Comparison of ENCODE assay signal across 21 mouse cellular contexts in genomic region chr9:91456843-91457242, GRCm38 (mm10).
A peak's percentile ranks its signal among the peaks of the same experiment; 100 is the strongest.
DNase-seq lines count a peak whose midpoint lies in the region; ATAC-seq lines count a peak whose summit lies in the region.
"Had no signal": no experiment of that assay in that cellular context is flagged by ENCODE, and none has a peak within 500 bp of the region (broad histone marks: within the 10 kb centered on the region; RNA-seq: fewer than 3 reads in every experiment).

No protein-coding gene starts in this region.

- H3K36me3 ChIP-seq in hindbrain, embryonic 14.5 days (replicated peaks; ENCODE audit: control insufficient read depth, insufficient read depth): no peaks in the 10 kb centered on the region
- no peaks in the 10 kb centered on the region for H3K36me3 ChIP-seq in hindbrain, embryonic 12.5 days
- H3K36me3 ChIP-seq in forebrain, embryonic 14.5 days (ENCODE audit: control insufficient read depth, insufficient read depth, low read length): no peaks in the 10 kb centered on the region
- H3K36me3 ChIP-seq: embryonic facial prominence, embryonic 12.5 days; G1E; heart, embryonic 13.5 days; hindbrain, embryonic 13.5 days had no signal

- H3K4me1 ChIP-seq in hindbrain, embryonic 14.5 days (replicated peaks; ENCODE audit: control insufficient read depth, insufficient read depth, low read length): no peaks in the 10 kb centered on the region
- no peaks in the 10 kb centered on the region for H3K4me1 ChIP-seq in hindbrain, embryonic 12.5 days
- H3K4me1 ChIP-seq in forebrain, embryonic 14.5 days (ENCODE audit: control insufficient read depth, insufficient read depth, low read length): no peaks in the 10 kb centered on the region
- H3K4me1 ChIP-seq: embryonic facial prominence, embryonic 12.5 days; heart, embryonic 13.5 days; hindbrain, embryonic 13.5 days had no signal

- no peak for DNase-seq in hindbrain, embryonic 14.5 days (ENCODE audit: low spot score)
- peak; percentile 4 for DNase-seq in ZHBTc4 (ENCODE audit: low read depth, low spot score)
- DNase-seq in forebrain, embryonic 14.5 days (ENCODE audit: low spot score): peak; percentile 53
- no peak for DNase-seq in thymus, postnatal 4 days
- no peak for DNase-seq in embryo, embryonic 10.5 days (ENCODE audit: low spot score)
- DNase-seq: adrenal gland, adult 2 months; adrenal gland, postnatal 36 days; cerebellum, adult 11 months; cerebellum, adult 8-10 months; cerebellum, postnatal 14 days; gastrocnemius, postnatal 36 days; heart, adult 11 months; heart, postnatal 36 days; kidney, adult 2 months had no signal

- H3K4me2 ChIP-seq in hindbrain, embryonic 14.5 days (replicated peaks): no peak overlapping the region
- no peak overlapping the region for H3K4me2 ChIP-seq in hindbrain, embryonic 12.5 days (replicated peaks)
- H3K4me2 ChIP-seq in forebrain, embryonic 14.5 days (ENCODE audit: low read length): no peak overlapping the region
- H3K4me2 ChIP-seq: embryonic facial prominence, embryonic 12.5 days; heart, embryonic 13.5 days; hindbrain, embryonic 13.5 days had no signal

- ATAC-seq in hindbrain, embryonic 14.5 days (ENCODE audit: low FRiP score): no peak
- ATAC-seq in hindbrain, embryonic 12.5 days (ENCODE audit: low FRiP score): no peak
- ATAC-seq in forebrain, embryonic 14.5 days: peak; percentile 82
- ATAC-seq: activated CD4-positive, CD25-positive, alpha-beta regulatory T cell, adult 4 months; intestine, embryonic 16.5 days had no signal

- no peaks in the 10 kb centered on the region for H3K9me3 ChIP-seq in hindbrain, embryonic 14.5 days (ENCODE audit: control insufficient read depth, low read length)
- no peaks in the 10 kb centered on the region for H3K9me3 ChIP-seq in hindbrain, embryonic 12.5 days (replicated peaks)
- H3K9me3 ChIP-seq in forebrain, embryonic 14.5 days (replicated peaks; ENCODE audit: control insufficient read depth, low read length): no peaks in the 10 kb centered on the region
- H3K9me3 ChIP-seq: embryonic facial prominence, embryonic 12.5 days; heart, embryonic 13.5 days; hindbrain, embryonic 13.5 days had no signal

- H3K27ac ChIP-seq in hindbrain, embryonic 14.5 days: peak overlapping the region; percentile 32; the same call in 1 of the 2 replicates
- no peak overlapping the region for H3K27ac ChIP-seq in hindbrain, embryonic 12.5 days
- H3K27ac ChIP-seq in forebrain, embryonic 14.5 days (ENCODE audit: low read depth, low read length): no peak overlapping the region
- H3K27ac ChIP-seq: embryonic facial prominence, embryonic 12.5 days; heart, embryonic 13.5 days; hindbrain, embryonic 13.5 days had no signal

- 70% methylated on average over 5 of the region's 5 CpGs for WGBS in hindbrain, embryonic 14.5 days
- WGBS in hindbrain, embryonic 12.5 days: 82% methylated on average over 5 of the region's 5 CpGs
- WGBS in forebrain, embryonic 14.5 days: 62% methylated on average over 5 of the region's 5 CpGs

- no peaks in the 10 kb centered on the region for H3K27me3 ChIP-seq in hindbrain, embryonic 14.5 days (ENCODE audit: control insufficient read depth, insufficient read depth, low read length)
- H3K27me3 ChIP-seq in hindbrain, embryonic 12.5 days: no peaks in the 10 kb centered on the region
- no peaks in the 10 kb centered on the region for H3K27me3 ChIP-seq in forebrain, embryonic 14.5 days (replicated peaks; ENCODE audit: control insufficient read depth, insufficient read depth, low read length)
- H3K27me3 ChIP-seq: embryonic facial prominence, embryonic 12.5 days; heart, embryonic 13.5 days; hindbrain, embryonic 13.5 days had no signal

- no peak overlapping the region for H3K4me3 ChIP-seq in hindbrain, embryonic 14.5 days (replicated peaks; ENCODE audit: low read length)
- no peak overlapping the region for H3K4me3 ChIP-seq in hindbrain, embryonic 12.5 days
- no peak overlapping the region for H3K4me3 ChIP-seq in forebrain, embryonic 14.5 days (ENCODE audit: low read depth, low read length)
- H3K4me3 ChIP-seq: embryonic facial prominence, embryonic 12.5 days; heart, embryonic 13.5 days; hindbrain, embryonic 13.5 days had no signal

- no peak overlapping the region for H3K9ac ChIP-seq in hindbrain, embryonic 14.5 days
- H3K9ac ChIP-seq in hindbrain, embryonic 12.5 days: no peak overlapping the region
- no peak overlapping the region for H3K9ac ChIP-seq in forebrain, embryonic 14.5 days (ENCODE audit: low read length)
- H3K9ac ChIP-seq: embryonic facial prominence, embryonic 12.5 days; heart, embryonic 13.5 days; hindbrain, embryonic 13.5 days had no signal

Comparison
In these comparisons a context has a peak if more than half of its experiments do, and no peak if none do; other contexts are left out.
1. DNase-seq: peak in ZHBTc4 (single experiment) and forebrain, embryonic 14.5 days (single experiment); none in hindbrain, embryonic 14.5 days (single experiment), thymus, postnatal 4 days (single experiment) and embryo, embryonic 10.5 days (single experiment).